Mouse (Mus musculus) liver, adult 2 months (tissue): ENCODE data around the gene C1qtnf2.

Experiments used
- CTCF ChIP-seq: fragments of 200-500 bp; IDR thresholded peaks from 2 replicates; pipeline ENCODE4 v1.5.1; 2011; ENCODE audit warnings: low read depth, low read length, control low read depth
- POLR2A ChIP-seq: fragments of 200-500 bp; IDR thresholded peaks from 2 replicates; pipeline ENCODE4 v1.6.1; 2011; ENCODE audit warnings: low read length, control low read depth; ENCODE audit not compliant: insufficient read depth; ENCODE audit errors: extremely low read depth

- no peak for TF ChIP-seq CTCF
- TF ChIP-seq POLR2A = no peak
Observed at GRCm38 (mm10) chr11:43495037-43495436, 21.0 kb downstream of the C1qtnf2 start.
